Mouse (Mus musculus) liver, embryonic 14.5 days (tissue): Measurements from ENCODE around the gene Clec3a.
A peak's percentile ranks its signal among the peaks of the same experiment; 100 is the strongest.

Experiments used
- CTCF ChIP-seq: IDR thresholded peaks from 2 replicates; pipeline ENCODE4 v1.5.1; 2016; ENCODE audit warnings: antibody characterized with exemption, low read depth, control low read depth
- EP300 ChIP-seq: IDR thresholded peaks from 2 replicates; pipeline ENCODE4 v1.6.1; 2016; ENCODE audit warnings: antibody characterized with exemption, low read depth

- TF ChIP-seq EP300 (no peak), CTCF (peak; percentile 75)
Measured at GRCm38 (mm10) chr8:114441616-114442015, 23.7 kb downstream of the Clec3a start.
